Mouse (Mus musculus) liver, embryonic 16.5 days (tissue): Measurements from ENCODE around the gene Nckap5. TPM values are rescaled to one million over a fixed set of nuclear protein-coding genes. Genes with fewer than 3 reads are reported as not detected.
A peak's percentile ranks its signal among the peaks of the same experiment; 100 is the strongest.

ENCODE experiments used
- ATAC-seq: fragments of 200-750 bp; cut with Nextera tagmentation; 2 replicates; pipeline ENCODE4 v1.8.0; 2017; ENCODE audit warnings: low read depth, mild to moderate bottlenecking, moderate number of reproducible peaks, moderate library complexity
- H3K27ac ChIP-seq: fragments of 300-500 bp; sonication (generic); 2 replicates; pipeline ENCODE4 v1.5.1; 2014; ENCODE audit warnings: mild to moderate bottlenecking, low read length
- H3K27me3 ChIP-seq: fragments of 300-500 bp; sonication (generic); 2 replicates; pipeline ENCODE4 v1.6.1; 2014; ENCODE audit warnings: low read depth, low read length, mixed read lengths; ENCODE audit not compliant: control insufficient read depth, insufficient read depth
- H3K36me3 ChIP-seq: fragments of 300-500 bp; sonication (generic); 2 replicates; pipeline ENCODE4 v1.6.1; 2014; ENCODE audit warnings: mild to moderate bottlenecking; ENCODE audit not compliant: control insufficient read depth, insufficient read depth
- H3K4me1 ChIP-seq: fragments of 300-500 bp; sonication (generic); 2 replicates; pipeline ENCODE4 v1.6.1; 2014; ENCODE audit warnings: low read depth, low read length, mixed read lengths; ENCODE audit not compliant: control insufficient read depth
- H3K4me2 ChIP-seq: fragments of 300-500 bp; sonication (generic); 2 replicates; pipeline ENCODE4 v1.6.1; 2014; ENCODE audit warnings: low read depth, low read length, mixed read lengths
- H3K4me3 ChIP-seq: fragments of 300-500 bp; sonication (generic); 2 replicates; pipeline ENCODE4 v1.5.1; 2014; ENCODE audit warnings: low read depth, mild to moderate bottlenecking, low read length
- H3K9ac ChIP-seq: fragments of 300-500 bp; sonication (generic); 2 replicates; pipeline ENCODE4 v1.6.1; 2014; ENCODE audit warnings: low read depth, low read length
- H3K9me3 ChIP-seq: fragments of 300-500 bp; sonication (generic); replicated peaks from 2 replicates; pipeline ENCODE4 v1.6.1; 2016; ENCODE audit warnings: low read length; ENCODE audit not compliant: control insufficient read depth
- WGBS: fragments of 180-500 bp; shearing (Covaris S2); extraction: QIAGEN DNeasy Blood & Tissue Kit; methylation state at CpG from one replicate; pipeline ENCODE4 v1.1.7; 2014; ENCODE audit not compliant: insufficient replicate concordance; 5-methylcytosine and 5-hydroxymethylcytosine counted together
- polyA plus RNA-seq: library from polyadenylated mRNA; unstranded; fragments of >200 nt; fragmentation: Nextera tagmentation; extraction: Ambion mirVana; gene quantifications from 2 replicates; pipeline ENCODE4 v1.2.1, GENCODE M21; 2015

Nckap5 gene
- polyA plus RNA-seq, 1 experiment from 2014 or later, result 1.9 TPM

DNA sequence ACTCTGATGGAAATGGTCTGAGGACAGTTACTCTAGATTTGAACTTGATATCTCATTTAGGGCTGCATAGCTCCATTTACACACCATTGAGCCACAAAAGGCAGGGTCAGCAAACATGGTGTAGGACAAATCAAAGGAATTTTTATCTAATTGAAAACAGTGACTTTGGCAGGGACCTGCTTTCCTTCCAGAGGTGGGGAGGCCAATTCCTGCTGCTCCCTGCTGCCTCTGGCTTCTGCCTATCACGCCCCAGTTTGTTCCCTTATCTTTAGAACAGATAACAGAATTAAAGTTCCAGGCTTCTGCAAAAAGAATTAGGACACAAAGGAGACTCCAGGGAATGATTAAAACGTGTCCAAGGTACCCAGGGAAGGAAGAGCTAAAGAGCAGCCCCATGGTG lies 386.7 kb downstream of the Nckap5 start:
- no peak for ATAC-seq
- Histone ChIP-seq H3K36me3 (no peaks in the 10 kb centered on the region), H3K4me3 (no peak overlapping the region), H3K9me3 (no peaks in the 10 kb centered on the region), H3K27me3 (no peaks in the 10 kb centered on the region), H3K9ac (no peak overlapping the region), H3K4me2 (no peak overlapping the region), H3K4me1 (no peaks in the 10 kb centered on the region), H3K27ac (no peak overlapping the region)
- 24% methylated on average over 2 of the region's 2 CpGs for WGBS

DNA sequence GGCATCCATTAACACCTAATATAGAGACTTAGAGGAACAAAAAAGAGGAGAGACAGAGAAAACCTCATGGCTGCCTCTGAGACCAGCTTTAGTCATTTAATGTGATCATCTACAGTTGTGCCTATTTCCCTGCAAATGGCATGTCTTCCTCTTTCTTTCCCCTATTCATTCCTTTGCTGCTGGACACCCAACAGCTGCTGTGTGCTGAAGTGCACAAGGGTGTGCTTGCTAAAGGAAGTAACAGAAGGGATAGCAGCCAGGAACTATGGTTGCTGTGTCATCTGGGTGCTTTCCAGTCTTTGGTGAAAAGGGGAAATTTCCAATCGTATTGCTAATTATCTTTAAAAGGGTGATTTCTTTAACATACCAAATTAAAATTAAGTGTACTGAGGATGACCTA lies 387.9 kb downstream of the Nckap5 start:
- H3K36me3 ChIP-seq, result no peaks in the 10 kb centered on the region
- no peaks in the 10 kb centered on the region for H3K27me3 ChIP-seq
- H3K9me3 ChIP-seq, result no peaks in the 10 kb centered on the region
- ATAC-seq, result no peak
- no peak overlapping the region for H3K27ac ChIP-seq
- no peaks in the 10 kb centered on the region for H3K4me1 ChIP-seq
- 42% methylated on average over 1 of the region's 1 CpGs for WGBS
- H3K4me2 ChIP-seq, result no peak overlapping the region
- no peak overlapping the region for H3K4me3 ChIP-seq
- H3K9ac ChIP-seq, result no peak overlapping the region

DNA sequence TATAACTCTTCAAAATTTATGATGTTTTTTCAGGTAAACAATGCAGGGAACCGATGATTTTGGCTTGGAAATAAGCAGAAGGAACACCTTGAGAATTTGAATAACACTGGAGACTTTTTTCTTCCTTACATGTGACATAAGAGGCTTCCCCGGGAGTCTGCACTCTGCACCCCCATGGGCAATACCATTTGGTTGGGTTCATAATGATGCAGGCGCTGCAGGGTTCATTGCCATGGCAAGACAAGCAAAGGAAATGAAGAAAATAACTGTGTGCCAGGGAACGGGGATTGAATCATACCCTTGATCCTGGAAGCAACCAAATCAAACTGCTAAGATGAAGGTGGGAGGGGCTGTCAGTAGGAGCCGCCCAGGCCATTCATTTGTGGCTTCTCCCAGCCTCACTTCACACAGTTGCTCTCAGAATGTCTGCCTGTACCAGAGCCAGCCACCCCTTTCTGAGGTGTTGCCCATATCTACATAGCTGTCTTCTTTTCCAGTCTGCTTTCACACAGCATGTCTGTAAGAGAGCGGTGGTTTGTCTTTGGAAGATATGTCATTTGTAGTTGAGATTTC lies 392.5 kb downstream of the Nckap5 start:
- H3K4me1 ChIP-seq, result no peaks in the 10 kb centered on the region
- H3K27ac ChIP-seq, result no peak overlapping the region
- no peak overlapping the region for H3K9ac ChIP-seq
- H3K36me3 ChIP-seq, result no peaks in the 10 kb centered on the region
- no peak for ATAC-seq
- H3K27me3 ChIP-seq, result no peaks in the 10 kb centered on the region
- no peak overlapping the region for H3K4me2 ChIP-seq
- H3K9me3 ChIP-seq, result no peaks in the 10 kb centered on the region
- 64% methylated on average over 6 of the region's 6 CpGs for WGBS
- no peak overlapping the region for H3K4me3 ChIP-seq

DNA sequence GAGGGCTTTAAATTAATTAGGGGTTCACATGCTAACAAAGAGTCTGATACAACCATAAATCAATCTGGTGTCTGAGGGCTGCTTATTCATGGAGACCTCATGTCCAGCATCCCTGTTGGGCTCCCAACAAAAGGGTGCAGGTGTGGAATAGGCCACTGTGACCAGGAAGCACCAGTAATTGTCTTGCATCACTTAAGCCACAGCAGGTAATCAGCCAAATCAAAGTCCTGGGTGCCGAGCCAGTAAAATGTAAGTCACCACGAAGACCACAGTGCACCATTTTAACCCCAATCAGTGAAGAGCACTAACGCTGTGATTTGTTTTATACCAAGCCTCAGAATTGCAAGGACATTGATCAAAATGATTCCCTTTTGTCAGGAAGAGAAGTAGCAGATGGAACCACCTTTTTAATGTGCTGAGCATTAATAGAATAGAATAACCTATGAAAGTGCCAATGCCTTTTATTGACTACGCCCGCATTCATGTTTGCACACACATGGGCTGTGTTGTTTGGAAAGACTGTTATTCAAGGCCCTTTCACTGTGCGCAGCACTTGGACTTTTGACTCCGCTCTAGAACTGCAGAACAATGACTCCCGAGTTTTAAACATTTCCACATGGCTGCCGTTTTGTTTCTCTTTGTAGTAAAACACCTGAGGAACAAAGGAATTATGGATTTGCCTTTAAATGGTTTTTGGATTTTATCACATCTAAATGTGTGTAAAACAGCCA lies 393.5 kb downstream of the Nckap5 start:
- 62% methylated on average over 9 of the region's 9 CpGs for WGBS
- no peaks in the 10 kb centered on the region for H3K9me3 ChIP-seq
- H3K4me2 ChIP-seq, result no peak overlapping the region
- no peak overlapping the region for H3K4me3 ChIP-seq
- H3K27ac ChIP-seq, result no peak overlapping the region
- H3K36me3 ChIP-seq, result no peaks in the 10 kb centered on the region
- H3K9ac ChIP-seq, result no peak overlapping the region
- no peaks in the 10 kb centered on the region for H3K4me1 ChIP-seq
- H3K27me3 ChIP-seq, result no peaks in the 10 kb centered on the region
- ATAC-seq, result no peak

DNA sequence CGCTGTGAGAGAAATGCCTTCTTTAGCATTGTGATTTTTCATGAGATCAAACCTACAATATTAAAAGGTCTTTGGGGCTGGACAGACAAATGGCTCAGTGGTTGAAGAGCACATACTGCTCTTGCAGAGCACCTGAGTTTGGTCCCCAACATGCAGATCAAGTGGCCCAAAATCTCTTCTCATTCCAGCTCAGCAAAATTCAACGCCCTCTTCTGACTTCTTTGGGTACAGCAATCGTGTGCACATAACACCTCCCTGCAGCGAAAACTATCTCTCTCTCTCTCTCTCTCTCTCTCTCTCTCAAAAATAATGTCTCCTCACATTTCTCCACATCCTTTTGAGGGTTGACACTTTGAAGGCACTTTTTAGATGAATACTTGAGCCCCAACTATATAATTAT lies 398.3 kb downstream of the Nckap5 start:
- no peak overlapping the region for H3K4me3 ChIP-seq
- no peak overlapping the region for H3K27ac ChIP-seq
- whole genome bisulfite sequencing, result 57% methylated on average over 4 of the region's 4 CpGs
- H3K9me3 ChIP-seq, result no peaks in the 10 kb centered on the region
- ATAC-seq, result no peak
- H3K4me1 ChIP-seq, result no peaks in the 10 kb centered on the region
- no peaks in the 10 kb centered on the region for H3K36me3 ChIP-seq
- no peak overlapping the region for H3K4me2 ChIP-seq
- H3K9ac ChIP-seq, result no peak overlapping the region
- H3K27me3 ChIP-seq, result no peaks in the 10 kb centered on the region

DNA sequence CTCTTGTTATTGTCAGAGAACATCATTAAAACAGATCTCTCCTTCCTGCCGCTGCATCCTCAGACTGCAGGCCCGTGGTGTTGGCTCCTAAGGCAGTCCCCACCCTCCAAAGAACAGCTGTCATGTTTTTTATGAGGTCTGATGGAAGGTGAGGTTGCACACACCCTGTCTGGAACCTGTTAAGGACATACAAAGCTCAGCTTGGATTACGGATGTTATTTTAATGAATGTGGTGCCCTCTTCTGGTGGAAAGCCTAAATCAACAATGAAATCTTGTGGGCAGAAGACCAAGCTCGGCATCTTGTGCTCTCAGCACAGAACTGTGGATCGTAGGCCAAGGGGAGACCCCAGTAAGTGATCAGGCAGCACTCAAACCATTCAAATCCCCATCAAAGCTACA lies 399.0 kb downstream of the Nckap5 start:
- no peak for ATAC-seq
- Histone ChIP-seq H3K9me3 (no peaks in the 10 kb centered on the region), H3K4me2 (no peak overlapping the region), H3K4me3 (no peak overlapping the region), H3K36me3 (no peaks in the 10 kb centered on the region), H3K9ac (no peak overlapping the region), H3K27me3 (no peaks in the 10 kb centered on the region), H3K27ac (no peak overlapping the region), H3K4me1 (no peaks in the 10 kb centered on the region)
- WGBS, result 28% methylated on average over 5 of the region's 5 CpGs

DNA sequence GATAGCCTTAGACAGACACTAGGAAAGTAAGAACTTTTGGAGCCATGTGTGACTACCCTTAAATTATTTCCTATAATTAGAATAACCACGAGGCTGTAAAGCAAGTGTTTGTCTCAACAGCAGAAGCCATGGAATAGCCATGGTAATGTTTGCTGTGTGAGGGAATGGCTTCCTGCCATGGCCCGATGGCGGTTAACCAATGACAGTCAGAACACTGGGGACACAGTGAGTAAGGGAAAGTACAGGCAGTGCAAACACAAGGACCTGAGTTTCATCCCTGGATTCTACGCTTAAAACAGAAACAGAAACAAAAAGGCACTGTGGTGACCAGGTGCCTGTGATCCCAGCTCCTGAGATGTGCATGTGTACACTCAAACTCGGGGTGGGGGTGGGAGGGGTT lies 419.2 kb downstream of the Nckap5 start:
- ATAC-seq, result peak; percentile 69; the same call in 1 of the 2 replicates
- Histone ChIP-seq H3K9me3 (no peaks in the 10 kb centered on the region), H3K27ac (no peak overlapping the region), H3K36me3 (no peaks in the 10 kb centered on the region), H3K4me1 (no peaks in the 10 kb centered on the region), H3K27me3 (no peaks in the 10 kb centered on the region), H3K4me3 (no peak overlapping the region), H3K4me2 (no peak overlapping the region), H3K9ac (no peak overlapping the region)
- WGBS, result 51% methylated on average over 5 of the region's 5 CpGs

DNA sequence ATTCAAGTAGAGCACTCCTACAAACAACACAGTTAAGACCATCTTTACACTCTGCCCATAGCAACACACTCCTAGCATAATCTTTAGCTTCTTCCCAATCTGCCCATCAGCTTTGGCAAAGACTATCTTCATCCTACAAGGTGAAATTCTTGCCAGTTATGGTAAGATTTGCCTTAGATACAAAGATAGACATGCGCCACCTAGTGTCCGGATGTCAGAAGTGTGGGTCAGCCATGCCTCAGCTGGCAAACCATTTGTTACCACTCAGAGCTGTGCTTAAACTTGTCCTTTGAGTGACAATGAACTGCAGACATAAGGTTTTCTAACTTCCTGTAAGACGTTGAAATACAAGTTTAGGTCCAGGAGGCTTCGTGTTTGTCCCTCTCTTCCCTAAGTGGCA lies 422.7 kb downstream of the Nckap5 start:
- 7% methylated on average over 4 of the region's 4 CpGs for WGBS
- no peak overlapping the region for H3K4me3 ChIP-seq
- H3K4me1 ChIP-seq, result no peaks in the 10 kb centered on the region
- H3K27me3 ChIP-seq, result no peaks in the 10 kb centered on the region
- no peak overlapping the region for H3K9ac ChIP-seq
- no peak for ATAC-seq
- H3K36me3 ChIP-seq, result no peaks in the 10 kb centered on the region
- H3K27ac ChIP-seq, result no peak overlapping the region
- no peaks in the 10 kb centered on the region for H3K9me3 ChIP-seq
- no peak overlapping the region for H3K4me2 ChIP-seq

DNA sequence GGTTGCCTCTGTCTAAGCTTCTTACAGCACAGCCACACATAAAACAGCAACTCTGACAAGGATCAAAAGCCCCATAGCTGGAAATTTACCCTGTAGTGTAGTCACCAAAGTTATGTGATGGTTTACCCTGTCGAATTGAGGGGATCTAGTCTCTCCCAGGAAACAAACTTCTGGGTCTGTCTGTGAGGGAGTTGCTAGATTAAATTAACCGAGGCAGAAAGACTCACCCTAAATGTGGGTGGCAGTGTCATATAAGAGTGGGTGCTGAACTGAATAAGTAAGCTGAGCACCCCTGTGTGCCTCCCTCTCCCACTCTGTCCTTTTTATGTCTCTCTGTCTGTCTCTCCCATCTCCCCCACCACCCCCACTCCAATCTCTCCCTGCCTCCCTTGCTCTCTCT lies 425.1 kb downstream of the Nckap5 start:
- H3K4me3 ChIP-seq, result no peak overlapping the region
- H3K36me3 ChIP-seq, result no peaks in the 10 kb centered on the region
- H3K27ac ChIP-seq, result no peak overlapping the region
- no peak overlapping the region for H3K9ac ChIP-seq
- H3K4me1 ChIP-seq, result no peaks in the 10 kb centered on the region
- no peaks in the 10 kb centered on the region for H3K9me3 ChIP-seq
- no peaks in the 10 kb centered on the region for H3K27me3 ChIP-seq
- ATAC-seq, result no peak
- no peak overlapping the region for H3K4me2 ChIP-seq
- 44% methylated on average over 2 of the region's 2 CpGs for WGBS
